Mouse (Mus musculus) retina, postnatal 7 days (tissue): ENCODE data around the gene Taf15.
"Not testable (repeated sequence)": the region's sequence is repeated elsewhere in the genome, so short reads cannot be mapped to it uniquely, and the experiment has no call there.

Experiments used
- DNase-seq: peaks from one replicate; pipeline ENCODE4 v3.0.0-alpha.2; 2012; ENCODE audit warnings: low read depth, low spot score

The Taf15 gene

GRCm38 (mm10) chr11:83536831-83537230, 63.9 kb downstream of the Taf15 start:
- no peak for DNase-seq

GRCm38 (mm10) chr11:83538705-83539314, 65.9 kb downstream of the Taf15 start:
- DNase-seq, result no peak

- no peak for DNase-seq
These were observed 68.0 kb downstream of the Taf15 start for GRCm38 (mm10) chr11:83540931-83541330.

- no peak for DNase-seq
These were observed 68.5 kb downstream of the Taf15 start for GRCm38 (mm10) chr11:83541415-83541814.

- DNase-seq, result no peak
These were observed 71.3 kb downstream of the Taf15 start for GRCm38 (mm10) chr11:83544214-83544613.

GRCm38 (mm10) chr11:83550186-83550632, 77.3 kb downstream of the Taf15 start:
- no peak for DNase-seq

GRCm38 (mm10) chr11:83551037-83551436, 78.2 kb downstream of the Taf15 start:
- not testable (repeated sequence) for DNase-seq

GRCm38 (mm10) chr11:83551668-83552067, 78.8 kb downstream of the Taf15 start:
- DNase-seq, result no peak
